Mouse (Mus musculus) cerebellum, adult 2 months (tissue): ENCODE data around the gene Siva1. TPM values are rescaled to one million over a fixed set of nuclear protein-coding genes. Genes with fewer than 3 reads are reported as not detected.

Source experiments
- DNase-seq, 2 experiments: peaks; one replicate each; pipeline ENCODE4 v3.0.0; 2021
- H3K27ac ChIP-seq: fragments of 200-500 bp; 2 replicates; pipeline ENCODE4 v1.5.1; 2012; ENCODE audit warnings: low read length, control low read depth, inconsistent platforms; ENCODE audit not compliant: insufficient read depth
- H3K27me3 ChIP-seq: fragments of 200-500 bp; 2 replicates; pipeline ENCODE4 v1.6.1; 2012; ENCODE audit warnings: inconsistent platforms, mild to moderate bottlenecking, low read length, moderate library complexity; ENCODE audit not compliant: control insufficient read depth, insufficient read depth
- H3K4me1 ChIP-seq: fragments of 200-500 bp; 2 replicates; pipeline ENCODE4 v1.6.1; 2011; ENCODE audit warnings: low read length; ENCODE audit not compliant: control insufficient read depth, insufficient read depth
- H3K4me3 ChIP-seq: fragments of 200-500 bp; replicated peaks from 2 replicates; pipeline ENCODE3; 2011; ENCODE audit warnings: mild to moderate bottlenecking, low read depth, low read length, control low read depth; ENCODE audit not compliant: insufficient read depth
- CTCF ChIP-seq: fragments of 200-500 bp; IDR thresholded peaks from 2 replicates; pipeline ENCODE4 v1.5.1; 2011; ENCODE audit warnings: low read depth, mild to moderate bottlenecking, control low read depth, low read length, moderate library complexity, borderline replicate concordance; ENCODE audit not compliant: insufficient read depth
- POLR2A ChIP-seq: fragments of 200-500 bp; IDR thresholded peaks from 2 replicates; pipeline ENCODE4 v1.6.1; 2011; ENCODE audit warnings: low read length, control low read depth, borderline replicate concordance; ENCODE audit not compliant: insufficient read depth
- WGBS: fragments of 180-500 bp; shearing (Covaris S2); methylation state at CpG from one replicate; pipeline ENCODE4 v1.1.7; 2018; 5-methylcytosine and 5-hydroxymethylcytosine counted together
- polyA plus RNA-seq: library from polyadenylated mRNA; depleted of rRNA; stranded (reverse); fragments of >200 nt; gene quantifications from 2 replicates; pipeline ENCODE4 v1.2.3, GENCODE M21; 2012; rRNA removed

Siva1 gene
- 33.6 and 34.6 TPM in 2 replicates for polyA plus RNA-seq

GRCm38 (mm10) chr12:112644180-112644854, at the start of gene Siva1:
Gene Siva1 (plus strand): TSS chr12:112644679.
- 1% methylated on average over 43 of the region's 46 CpGs for WGBS
- peak; percentile 99 to 100 for DNase-seq
- TF ChIP-seq CTCF, result no peak
- TF ChIP-seq POLR2A, result 0 out of 2 replicates have a peak, but pooled peaks have one; percentile 56
- peak within 1 kb of the TSS; percentile 41 for H3K27ac ChIP-seq
- no peaks in the 10 kb centered on the region for H3K27me3 ChIP-seq
- peak within 1 kb of the TSS; percentile 87 for H3K4me3 ChIP-seq
- H3K4me1 ChIP-seq, result peaks cover 5% of the 10 kb centered on the region; the same call in 1 of the 2 replicates

GRCm38 (mm10) chr12:112594989-112595388, 49.5 kb upstream of the Siva1 start:
- 62% methylated on average over 4 of the region's 4 CpGs for WGBS
- no peaks in the 10 kb centered on the region for H3K27me3 ChIP-seq
- no peak for TF ChIP-seq POLR2A
- no peak for TF ChIP-seq CTCF
- no peak overlapping the region for H3K27ac ChIP-seq
- no peak for DNase-seq
- H3K4me1 ChIP-seq, result peaks cover 57% of the 10 kb centered on the region
- H3K4me3 ChIP-seq, result no peak overlapping the region

GRCm38 (mm10) chr12:112595626-112596025, 48.9 kb upstream of the Siva1 start:
- DNase-seq, result no peak
- WGBS, result 83% methylated on average over 4 of the region's 4 CpGs
- peaks cover 51% of the 10 kb centered on the region for H3K4me1 ChIP-seq
- H3K27me3 ChIP-seq, result no peaks in the 10 kb centered on the region
- no peak for TF ChIP-seq CTCF
- TF ChIP-seq POLR2A, result no peak
- no peak overlapping the region for H3K4me3 ChIP-seq
- no peak overlapping the region for H3K27ac ChIP-seq

GRCm38 (mm10) chr12:112596454-112596853, 48.0 kb upstream of the Siva1 start:
- no peak for DNase-seq
- WGBS, result 82% methylated on average over 9 of the region's 9 CpGs
- TF ChIP-seq POLR2A (no peak), CTCF (no peak)
- Histone ChIP-seq H3K4me3 (no peak overlapping the region), H3K27ac (no peak overlapping the region), H3K4me1 (peaks cover 44% of the 10 kb centered on the region), H3K27me3 (no peaks in the 10 kb centered on the region)

- H3K27ac ChIP-seq, result no peak overlapping the region
- no peak for DNase-seq
- H3K4me3 ChIP-seq, result no peak overlapping the region
- peaks cover 40% of the 10 kb centered on the region for H3K4me1 ChIP-seq
- TF ChIP-seq CTCF, result no peak
- no peak for TF ChIP-seq POLR2A
- 83% methylated on average over 14 of the region's 14 CpGs for WGBS
- no peaks in the 10 kb centered on the region for H3K27me3 ChIP-seq
Measured at GRCm38 (mm10) chr12:112596891-112597500, 47.5 kb upstream of the Siva1 start.

- WGBS, result 57% methylated on average over 8 of the region's 8 CpGs
- Histone ChIP-seq H3K4me1 (peaks cover 34% of the 10 kb centered on the region), H3K27me3 (no peaks in the 10 kb centered on the region), H3K27ac (no peak overlapping the region), H3K4me3 (no peak overlapping the region)
- DNase-seq, result peak in 1 of 2 experiments; percentile 48
- TF ChIP-seq CTCF, result no peak
- TF ChIP-seq POLR2A, result no peak
Measured at GRCm38 (mm10) chr12:112597618-112598017, 46.9 kb upstream of the Siva1 start.

GRCm38 (mm10) chr12:112599198-112599597, 45.3 kb upstream of the Siva1 start:
- TF ChIP-seq CTCF (no peak), POLR2A (no peak)
- WGBS, result 78% methylated on average over 4 of the region's 4 CpGs

GRCm38 (mm10) chr12:112599942-112600611, 44.4 kb upstream of the Siva1 start:
- DNase-seq, result no peak
- 86% methylated on average over 30 of the region's 30 CpGs for WGBS
- Histone ChIP-seq H3K27me3 (no peaks in the 10 kb centered on the region), H3K27ac (no peak overlapping the region), H3K4me1 (peaks cover 16% of the 10 kb centered on the region), H3K4me3 (no peak overlapping the region)
- TF ChIP-seq CTCF, result no peak
- TF ChIP-seq POLR2A, result no peak

More at GRCm38 (mm10) chr12:112599198-112599597, 45.3 kb upstream of the Siva1 start:
- Histone ChIP-seq H3K4me1 (peaks cover 23% of the 10 kb centered on the region), H3K27me3 (no peaks in the 10 kb centered on the region), H3K27ac (no peak overlapping the region), H3K4me3 (no peak overlapping the region)
- no peak for DNase-seq
